Mouse (Mus musculus) NIH3T3 (cell line): ENCODE measurements around the gene Nr1h2.

Source experiments
- DNase-seq: peaks from one replicate; pipeline ENCODE4 v3.0.0-alpha.2; 2012; ENCODE audit warnings: low read depth

Nr1h2 gene

GRCm38 (mm10) chr7:44529518-44529917 lies 24.2 kb downstream of the Nr1h2 start:
- DNase-seq, result no peak

DNA sequence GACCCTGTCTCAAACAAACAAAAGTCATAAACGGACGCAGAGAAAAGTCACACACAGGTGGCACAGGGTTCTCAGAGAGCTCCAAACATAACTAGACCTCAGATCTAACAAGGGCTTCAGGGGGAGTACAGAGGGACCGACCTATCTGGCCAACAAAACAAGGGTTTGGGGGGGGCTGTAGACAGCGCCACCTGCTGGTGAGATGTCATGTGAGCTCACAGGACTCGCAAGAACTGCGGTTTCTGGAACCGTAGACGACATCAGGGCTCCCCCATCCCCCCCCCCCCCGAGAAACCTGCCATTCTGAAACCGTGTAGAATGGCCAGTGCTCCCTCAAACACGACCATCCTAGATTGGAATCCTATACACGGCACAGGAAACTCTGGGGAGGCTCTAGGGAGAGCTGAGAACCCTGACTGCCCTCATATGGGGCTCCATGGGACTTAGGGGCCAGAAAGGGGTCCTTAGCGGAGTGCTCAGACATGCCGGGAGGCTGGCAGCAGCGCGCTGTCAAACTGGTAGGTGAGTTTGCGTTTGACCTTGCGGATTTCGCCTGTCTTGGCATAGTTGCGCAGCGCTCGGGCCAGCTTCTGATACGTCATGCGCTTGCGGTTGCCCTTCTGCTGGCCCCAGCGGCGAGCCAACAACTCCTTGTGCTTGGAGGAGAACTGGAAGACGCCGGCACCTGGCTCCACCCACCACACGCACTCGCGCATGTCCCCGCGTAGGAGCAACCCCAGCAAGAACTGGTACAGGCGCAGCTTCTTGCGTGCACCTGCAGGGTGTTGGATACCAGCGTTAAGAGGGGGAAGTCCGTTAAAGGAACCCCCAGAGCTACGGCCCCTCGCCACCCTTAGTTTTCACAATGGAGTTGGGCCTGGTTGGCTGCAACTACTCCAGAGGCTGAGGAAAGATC lies 26.0 kb downstream of the Nr1h2 start:
- peak; percentile 54 for DNase-seq

DNA sequence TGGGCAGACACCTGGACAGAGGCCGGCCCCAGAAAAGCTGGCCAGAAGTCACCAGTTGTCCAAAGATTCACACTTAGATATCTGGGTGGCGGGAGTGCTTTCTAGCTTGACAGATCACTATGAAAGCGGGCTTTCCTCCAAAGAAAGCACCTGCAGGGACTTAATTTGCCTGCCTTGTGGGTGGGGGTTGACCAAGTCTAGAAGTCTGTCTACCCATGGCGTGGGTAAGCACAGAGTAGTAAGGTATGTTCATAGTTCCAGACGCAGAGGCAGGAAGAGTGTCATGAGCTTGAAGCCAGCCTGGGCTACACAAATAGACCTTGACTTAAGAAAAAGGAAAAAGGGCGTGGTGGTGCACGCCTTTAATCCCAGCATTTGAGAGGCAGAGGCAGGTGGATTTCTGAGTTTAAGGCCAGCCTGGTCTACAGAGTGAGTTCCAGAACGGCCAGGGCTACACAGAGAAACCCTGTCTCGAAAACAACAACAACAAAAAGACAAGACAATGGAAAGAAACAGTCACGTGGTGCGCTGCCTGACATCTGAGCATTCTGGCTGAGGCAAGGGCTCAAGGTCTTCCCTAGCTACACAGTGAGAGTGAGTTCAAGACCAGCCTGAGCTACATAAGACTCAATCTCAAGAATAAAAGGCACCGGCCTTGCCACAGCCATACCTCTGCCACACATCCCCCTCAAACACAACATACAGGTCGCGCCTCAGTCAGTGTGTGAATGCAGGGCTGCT lies 27.2 kb downstream of the Nr1h2 start:
- DNase-seq, result no peak

DNA sequence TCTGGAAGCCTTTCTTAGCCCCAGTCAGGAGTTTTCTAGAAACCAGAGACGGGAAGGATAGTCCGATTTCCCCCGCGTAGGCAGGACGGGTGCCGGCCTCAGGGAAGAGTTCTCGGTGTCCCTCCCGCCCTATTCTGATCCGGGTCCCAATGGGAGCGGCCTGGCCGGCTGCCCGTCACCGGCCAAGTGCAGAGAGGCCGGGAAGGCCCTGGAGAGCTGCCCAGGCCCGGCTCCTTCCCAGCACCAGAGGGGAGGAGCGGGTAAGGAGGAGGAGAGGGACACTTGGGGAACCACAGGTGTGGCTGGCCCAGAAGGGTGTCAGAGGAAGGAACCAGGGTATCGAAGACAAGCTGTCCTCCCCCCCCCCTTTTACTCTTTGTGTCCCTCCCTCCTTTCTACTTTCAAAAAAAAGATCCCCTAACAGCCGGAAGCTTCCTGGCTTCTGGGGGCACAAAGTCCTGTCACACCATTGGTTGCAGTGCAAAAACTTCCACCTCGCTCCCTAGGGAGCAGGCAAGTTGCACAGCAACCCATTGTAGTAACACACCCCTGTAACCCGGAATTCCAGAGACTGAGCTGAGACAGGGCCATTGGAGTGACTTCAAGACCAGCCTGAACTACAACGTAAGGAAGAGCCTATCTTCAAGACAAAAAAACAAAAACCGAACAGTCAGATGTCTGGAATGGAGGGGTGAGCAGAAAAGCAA lies 28.5 kb downstream of the Nr1h2 start:
- DNase-seq, result peak; percentile 80

DNA sequence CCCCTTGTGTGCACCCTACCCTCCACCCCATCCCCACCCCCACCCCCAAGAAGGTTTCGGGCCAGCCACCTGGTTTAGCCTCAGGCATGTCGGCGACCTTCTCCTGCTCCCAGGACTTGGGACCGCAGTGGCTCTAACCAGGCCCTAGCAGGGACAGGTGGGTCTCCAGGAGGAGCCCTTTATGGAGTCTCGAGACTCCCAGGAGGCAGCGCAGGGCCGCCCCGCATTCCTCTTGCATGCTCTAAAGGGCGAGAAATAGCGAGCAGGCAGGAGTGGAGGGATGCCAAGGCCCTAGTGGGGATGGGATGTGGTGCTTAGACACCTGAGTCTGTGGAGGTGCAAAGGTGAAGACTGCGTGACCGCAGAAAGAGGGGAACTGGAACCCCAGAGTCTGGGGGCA lies 29.2 kb downstream of the Nr1h2 start, which contains the start of gene Mybpc2:
Gene Mybpc2, minus strand, starts transcription at position 155 of the 400 bp plus-strand sequence.
- peak; percentile 28 for DNase-seq

DNA sequence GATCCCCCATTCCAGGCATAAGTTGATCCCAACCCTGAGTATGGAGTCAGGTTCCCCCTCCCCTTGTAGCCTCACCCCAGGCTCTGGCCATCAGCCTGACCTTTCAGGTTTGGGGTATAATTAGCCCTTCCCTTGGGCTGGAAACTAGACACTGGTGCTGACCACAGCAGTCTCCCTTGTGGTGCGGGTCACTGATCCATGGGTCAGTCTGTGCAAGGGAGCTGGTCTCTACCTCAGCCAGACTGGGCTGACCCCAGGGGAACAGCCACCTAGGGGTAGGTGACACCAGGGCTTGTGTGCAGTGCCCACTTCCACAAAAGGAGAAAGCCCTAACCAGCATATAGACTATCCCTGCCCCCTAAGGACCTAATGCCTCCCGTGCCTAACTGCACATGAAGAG lies 30.7 kb downstream of the Nr1h2 start:
- no peak for DNase-seq

GRCm38 (mm10) chr7:44521710-44522109 lies 32.0 kb downstream of the Nr1h2 start:
- DNase-seq, result peak; percentile 34

DNA sequence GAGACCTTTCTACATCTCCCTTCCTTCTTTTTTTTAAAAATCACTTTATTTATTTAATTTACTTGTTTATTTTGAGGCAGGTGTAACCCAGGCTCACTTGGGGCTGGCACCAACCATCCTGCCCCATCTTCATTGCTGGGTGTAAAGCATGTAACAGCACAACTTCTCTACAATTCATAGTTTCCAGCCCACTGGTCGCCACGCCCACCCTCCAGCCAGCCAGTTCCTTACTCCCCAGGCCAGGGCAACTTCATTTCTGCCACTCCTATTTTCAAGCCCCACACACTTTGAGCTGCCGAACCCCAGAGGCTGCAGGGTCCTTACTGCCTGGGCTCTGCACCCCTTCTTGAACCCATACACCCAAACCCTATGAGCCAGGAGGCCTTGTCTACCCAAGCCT lies 32.8 kb downstream of the Nr1h2 start:
- no peak for DNase-seq

- peak; percentile 56 for DNase-seq
These were observed 34.4 kb downstream of the Nr1h2 start for GRCm38 (mm10) chr7:44519240-44519913.

DNA sequence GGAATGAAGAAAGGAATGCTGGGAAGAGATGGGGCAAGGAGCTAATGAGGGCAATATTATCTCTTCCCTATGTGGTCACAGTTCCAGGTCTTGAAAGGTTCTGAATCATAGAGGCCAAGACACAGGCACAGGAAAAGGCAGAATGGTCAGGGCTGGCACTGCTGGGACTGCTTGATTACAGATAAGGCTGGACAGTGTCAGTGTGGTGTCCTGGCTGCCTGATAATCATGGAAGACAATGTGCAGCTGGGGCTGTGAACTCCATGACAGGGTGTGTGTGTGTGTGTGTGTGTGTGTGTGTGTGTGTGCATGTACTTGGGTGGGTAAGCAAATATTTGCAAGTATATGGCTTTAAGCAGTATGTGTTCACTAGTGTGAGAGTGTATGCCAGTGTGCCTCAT lies 46.3 kb downstream of the Nr1h2 start:
- DNase-seq, result no peak

DNA sequence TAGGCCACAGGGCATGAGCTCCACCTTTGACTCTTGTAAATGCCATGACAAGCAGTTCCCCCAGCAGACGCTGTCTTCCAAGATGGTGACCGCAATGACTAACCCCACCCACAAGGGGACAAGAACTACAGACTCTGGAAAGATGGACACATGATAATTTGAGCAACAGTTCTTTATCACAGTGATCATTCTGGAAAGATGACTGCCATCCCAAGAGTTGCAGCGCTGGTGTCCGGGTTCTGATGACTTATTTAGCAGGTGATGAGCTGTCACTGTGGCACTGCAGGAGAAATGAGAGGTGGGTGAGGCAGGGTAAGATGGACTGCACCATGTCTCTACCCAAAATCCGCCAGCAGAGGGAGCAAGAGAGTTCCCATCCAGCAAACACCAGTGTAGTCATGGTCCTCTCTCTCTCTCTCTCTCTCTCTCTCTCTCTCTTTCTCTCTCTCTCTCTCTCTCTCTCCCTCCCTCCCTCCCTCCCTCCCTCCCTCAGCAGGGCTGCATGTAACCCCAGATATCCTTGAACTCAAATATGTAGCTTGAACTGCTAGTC lies 52.1 kb downstream of the Nr1h2 start:
- DNase-seq, result peak; percentile 85

DNA sequence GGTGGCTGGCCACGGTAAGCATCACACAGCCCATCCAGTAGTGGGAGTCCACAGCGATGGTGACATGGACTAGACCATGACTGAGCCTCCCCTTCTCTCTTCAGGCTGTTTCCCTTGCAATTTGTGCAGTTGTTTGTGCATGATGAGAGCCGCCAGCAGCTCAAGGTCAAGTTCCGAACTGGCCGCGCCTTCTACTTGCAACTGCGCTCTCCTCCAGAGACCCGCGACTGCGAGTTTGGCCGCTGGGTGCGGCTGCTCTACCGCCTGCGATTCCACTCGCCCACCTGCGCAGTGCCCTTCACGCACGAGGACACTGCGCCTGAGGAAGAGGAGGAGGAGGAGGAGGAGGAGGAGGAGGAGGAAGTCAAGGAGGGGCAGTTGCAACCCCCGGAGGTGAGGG lies 53.7 kb downstream of the Nr1h2 start:
- no peak for DNase-seq
